Mouse (Mus musculus) ES-E14 (cell line): Measurements from ENCODE around the gene Fat1. TPM values are rescaled to one million over a fixed set of nuclear protein-coding genes. Genes with fewer than 3 reads are reported as not detected.

ENCODE experiments used
- DNase-seq: peaks from one replicate; pipeline ENCODE4 v3.0.0-alpha.2; 2013; ENCODE audit warnings: low read depth, low spot score
- H3K27ac ChIP-seq: 2 replicates; pipeline ENCODE4 v1.5.1; 2012; ENCODE audit warnings: low read depth, mild to moderate bottlenecking, low read length, moderate library complexity, mixed read lengths; ENCODE audit not compliant: poor library complexity, insufficient read depth, severe bottlenecking
- H3K36me3 ChIP-seq: 2 replicates; pipeline ENCODE4 v1.6.1; 2012; ENCODE audit warnings: mild to moderate bottlenecking, low read length, moderate library complexity, mixed read lengths; ENCODE audit not compliant: control insufficient read depth, poor library complexity, insufficient read depth, severe bottlenecking
- H3K4me1 ChIP-seq, 2 experiments: fragments of 150-350 bp in 1 of 2; sonication (generic) in 1 of 2; 2 replicates each; pipeline ENCODE4 v1.6.1; 2012; ENCODE audit warnings: low read length in 2 of 2, mild to moderate bottlenecking in 1 of 2, mixed read lengths in 1 of 2; ENCODE audit not compliant: control insufficient read depth in 2 of 2, insufficient read depth in 2 of 2, poor library complexity in 1 of 2
- H3K4me3 ChIP-seq, 2 experiments: fragments of 150-350 bp in 1 of 2; sonication (generic) in 1 of 2; 2 replicates each; pipeline ENCODE4 v1.5.1; 2012; ENCODE audit warnings: low read length in 2 of 2, low read depth in 1 of 2, mild to moderate bottlenecking in 1 of 2, mixed read lengths in 1 of 2; ENCODE audit not compliant: insufficient read depth in 1 of 2, poor library complexity in 1 of 2, severe bottlenecking in 1 of 2
- H3K9ac ChIP-seq: 2 replicates; pipeline ENCODE4 v1.6.1; 2012; ENCODE audit warnings: low read depth, mild to moderate bottlenecking, low read length, mixed read lengths; ENCODE audit not compliant: poor library complexity, insufficient read depth, severe bottlenecking
- H3K9me3 ChIP-seq: fragments of 150-350 bp; sonication (generic); 2 replicates; pipeline ENCODE4 v1.6.1; 2012; ENCODE audit warnings: low read depth, mild to moderate bottlenecking, low read length; ENCODE audit not compliant: control insufficient read depth, insufficient read depth
- CHD2 ChIP-seq: IDR thresholded peaks from 2 replicates; pipeline ENCODE4 v1.6.1; 2014; ENCODE audit warnings: mild to moderate bottlenecking, low read depth, low read length, inconsistent platforms
- HCFC1 ChIP-seq: IDR thresholded peaks from 2 replicates; pipeline ENCODE4 v1.6.1; 2012; ENCODE audit warnings: low read length, inconsistent platforms, borderline replicate concordance; ENCODE audit not compliant: insufficient read depth
- MAFK ChIP-seq: IDR thresholded peaks from 2 replicates; pipeline ENCODE4 v1.6.1; 2014; ENCODE audit warnings: mild to moderate bottlenecking, low read depth, low read length, inconsistent platforms; ENCODE audit not compliant: insufficient read depth
- ZC3H11A ChIP-seq: IDR thresholded peaks from 2 replicates; pipeline ENCODE4 v1.6.1; 2012; ENCODE audit warnings: low read depth, mild to moderate bottlenecking, inconsistent platforms, low read length, borderline replicate concordance
- ZNF384 ChIP-seq: IDR thresholded peaks from 2 replicates; pipeline ENCODE4 v1.6.1; 2012; ENCODE audit warnings: low read depth, low read length, inconsistent platforms
- in situ Hi-C, 2 experiments: fragments of 600-800 bp; cut with MboI; formaldehyde crosslinking; loops; one replicate each; pipeline ENCODE4 v1.15.1; 2025; ENCODE audit warnings: low sequenced_read_pairs in 2 of 2, inconsistent platforms in 1 of 2; ENCODE audit not compliant: unreplicated experiment in 2 of 2
- total RNA-seq: library from RNA; depleted of rRNA; stranded (reverse); fragments of 300-350 nt; gene quantifications from 2 replicates; pipeline ENCODE4 v1.2.3, GENCODE M21; 2012; rRNA removed

The Fat1 gene
- total RNA-seq, 1 experiment: 196 TPM

DNA sequence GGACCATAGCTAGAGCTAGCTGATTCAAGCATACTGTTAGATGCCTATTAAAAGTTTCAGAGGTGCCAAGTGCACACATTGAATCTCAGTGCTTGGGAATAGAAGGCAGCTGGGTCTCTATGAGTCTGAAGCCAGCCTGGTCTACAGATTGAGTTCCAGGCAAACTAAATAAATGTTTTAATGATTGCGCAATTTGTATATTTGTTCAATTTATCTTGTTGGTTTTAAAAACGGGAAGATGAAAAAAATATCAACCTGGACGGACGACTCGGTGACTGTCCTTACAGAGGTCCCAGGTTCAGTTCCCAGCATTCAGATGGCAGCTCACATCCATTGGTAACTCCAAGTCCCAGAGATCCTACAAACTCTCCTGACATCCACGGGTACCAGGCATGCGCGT lies 135.7 kb downstream of the Fat1 start:
- in situ Hi-C loops: no loop called here
- no peak for DNase-seq
- no peak overlapping the region for H3K27ac ChIP-seq
- peaks cover 0 to 1% of the 10 kb centered on the region in 2 experiments; a peak in 1 of 4 replicates for H3K4me1 ChIP-seq
- H3K36me3 ChIP-seq: no peaks in the 10 kb centered on the region
- H3K9ac ChIP-seq: no peak overlapping the region
- no peak for TF ChIP-seq HCFC1
- no peak for TF ChIP-seq CHD2
- TF ChIP-seq ZC3H11A: no peak
- H3K4me3 ChIP-seq: no peak overlapping the region
- H3K9me3 ChIP-seq: no peaks in the 10 kb centered on the region

DNA sequence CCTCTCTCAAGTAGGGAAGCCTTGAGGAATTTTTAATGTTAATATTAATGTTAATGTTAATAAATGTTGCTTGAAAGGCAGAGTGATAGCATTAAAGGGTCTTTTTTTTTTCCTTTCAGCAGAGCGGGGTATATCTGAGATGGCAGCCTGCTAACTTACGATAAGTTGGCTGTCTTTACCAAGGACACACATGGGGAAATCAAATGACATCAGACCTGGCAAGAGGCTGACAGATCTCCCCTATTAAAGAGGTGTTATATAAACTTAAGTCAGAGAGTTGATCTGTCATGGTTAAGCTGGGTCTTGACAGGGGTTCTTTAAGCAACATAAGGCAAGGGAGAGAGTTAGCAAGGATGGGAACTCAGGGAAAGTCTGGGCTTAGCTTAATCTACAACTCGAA lies 145.6 kb downstream of the Fat1 start:
- peaks cover 0 to 5% of the 10 kb centered on the region in 2 experiments; a peak in 1 of 4 replicates for H3K4me1 ChIP-seq
- H3K4me3 ChIP-seq: no peak overlapping the region
- no peaks in the 10 kb centered on the region for H3K9me3 ChIP-seq
- no peak overlapping the region for H3K27ac ChIP-seq
- TF ChIP-seq ZNF384 (no peak), MAFK (no peak), CHD2 (no peak), HCFC1 (no peak), ZC3H11A (no peak)
- in situ Hi-C loops: no loop called here
- H3K9ac ChIP-seq: no peak overlapping the region
- DNase-seq: no peak
- H3K36me3 ChIP-seq: no peaks in the 10 kb centered on the region

DNA sequence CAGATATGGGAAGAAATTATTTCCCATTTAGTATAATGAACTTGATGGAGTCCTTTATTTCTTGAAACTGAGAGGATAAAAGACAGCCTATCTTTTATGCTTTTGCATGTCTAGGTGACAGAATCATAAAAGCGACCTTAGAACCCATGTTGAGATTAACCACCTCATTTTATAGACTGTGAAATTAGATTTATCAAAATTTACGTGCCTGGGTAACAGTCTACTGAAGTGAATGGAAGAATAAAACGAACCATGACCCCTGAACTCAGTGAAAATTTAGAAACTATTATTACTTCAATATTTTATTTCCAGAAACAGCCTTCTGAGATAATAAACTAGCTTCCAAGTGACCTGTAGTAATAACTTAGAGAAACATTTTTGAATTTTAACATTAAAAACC lies 158.4 kb downstream of the Fat1 start:
- no peaks in the 10 kb centered on the region for H3K9me3 ChIP-seq
- H3K4me3 ChIP-seq: no peak overlapping the region
- no peaks in the 10 kb centered on the region for H3K36me3 ChIP-seq
- H3K4me1 ChIP-seq: no peaks in the 10 kb centered on the region
- no peak overlapping the region for H3K9ac ChIP-seq
- no peak for TF ChIP-seq MAFK
- H3K27ac ChIP-seq: no peak overlapping the region
- in situ Hi-C loops: no loop called here
- no peak for DNase-seq

Other genes starting within 250 kb of the Fat1 start
- gene Mtnr1a, start 133.7 kb downstream of the Fat1 start, total RNA-seq: 0.16 and 0.18 TPM in 2 replicates